Mouse (Mus musculus) megakaryocyte progenitor cell, adult 5-6 weeks (primary cell): ENCODE data around the gene Ilf2. TPM values are rescaled to one million over a fixed set of nuclear protein-coding genes. Genes with fewer than 3 reads are reported as not detected.

ENCODE experiments used
- total RNA-seq, 2 experiments: library from RNA; stranded (forward) in 1 of 2; stranded (reverse) in 1 of 2; fragments of 157-497, 149-512 nt in 1 of 2; fragments of 200-1000 nt in 1 of 2; gene quantifications; 2 replicates each; pipeline versions ENCODE4 v1.2.3 to v1.2.4; 2015 to 2017

The Ilf2 gene
- total RNA-seq, 2 experiments from 2014 or later = 120 to 204 TPM

Other genes with a start within 250 kb of the Ilf2 start
- gene Jtb, start 244.5 kb upstream of the Ilf2 start, total RNA-seq (2015) = 91.6 and 102 TPM in 2 replicates
- 43.1 and 48.6 TPM in 2 replicates for gene Jtb, start 244.5 kb upstream of the Ilf2 start, total RNA-seq (2017)
- 0.39 TPM in 1 of 2 replicates, not detected in the other for gene Creb3l4, start 232.6 kb upstream of the Ilf2 start, total RNA-seq (2015)
- not detected in 2 replicates for gene Creb3l4, start 232.6 kb upstream of the Ilf2 start, total RNA-seq (2017)
- gene Slc39a1, start 228.0 kb upstream of the Ilf2 start, total RNA-seq (2015) = 15.6 and 19.5 TPM in 2 replicates
- 31.4 and 41.2 TPM in 2 replicates for gene Slc39a1, start 228.0 kb upstream of the Ilf2 start, total RNA-seq (2017)
- gene Crtc2, start 222.0 kb upstream of the Ilf2 start, total RNA-seq (2015) = 30.9 and 32.5 TPM in 2 replicates
- 10.2 and 18.2 TPM in 2 replicates for gene Crtc2, start 222.0 kb upstream of the Ilf2 start, total RNA-seq (2017)
- gene Dennd4b, start 210.9 kb upstream of the Ilf2 start, total RNA-seq (2015) = 16.5 and 21.9 TPM in 2 replicates
- 8.9 and 10.4 TPM in 2 replicates for gene Dennd4b, start 210.9 kb upstream of the Ilf2 start, total RNA-seq (2017)
- 87.0 and 96.0 TPM in 2 replicates for gene Gatad2b, start 182.9 kb upstream of the Ilf2 start, total RNA-seq (2015)
- 17.7 and 22.7 TPM in 2 replicates for gene Gatad2b, start 182.9 kb upstream of the Ilf2 start, total RNA-seq (2017)
- gene Slc27a3, start 86.2 kb upstream of the Ilf2 start, total RNA-seq (2015) = 0.17 and 0.32 TPM in 2 replicates
- gene Slc27a3, start 86.2 kb upstream of the Ilf2 start, total RNA-seq (2017) = 0.27 and 0.83 TPM in 2 replicates
- 17.5 and 20.2 TPM in 2 replicates for gene Ints3, start 42.5 kb upstream of the Ilf2 start, total RNA-seq (2015)
- gene Ints3, start 42.5 kb upstream of the Ilf2 start, total RNA-seq (2017) = 21.6 and 24.7 TPM in 2 replicates
- not detected in 2 replicates for gene Npr1, start 10.3 kb upstream of the Ilf2 start, total RNA-seq (2015)
- gene Npr1, start 10.3 kb upstream of the Ilf2 start, total RNA-seq (2017) = not detected in 2 replicates
- gene Snapin, start 14.9 kb downstream of the Ilf2 start, total RNA-seq (2015) = 41.2 and 42.1 TPM in 2 replicates
- 32.3 and 45.0 TPM in 2 replicates for gene Snapin, start 14.9 kb downstream of the Ilf2 start, total RNA-seq (2017)
- 112 and 119 TPM in 2 replicates for gene Chtop, start 33.4 kb downstream of the Ilf2 start, total RNA-seq (2015)
- 96.0 and 114 TPM in 2 replicates for gene Chtop, start 33.4 kb downstream of the Ilf2 start, total RNA-seq (2017)
- gene S100a1, start 38.3 kb downstream of the Ilf2 start, total RNA-seq (2015) = 123 and 145 TPM in 2 replicates
- gene S100a1, start 38.3 kb downstream of the Ilf2 start, total RNA-seq (2017) = 121 and 131 TPM in 2 replicates
- gene S100a13, start 38.3 kb downstream of the Ilf2 start, total RNA-seq (2015) = 49.3 and 59.5 TPM in 2 replicates
- gene S100a13, start 38.3 kb downstream of the Ilf2 start, total RNA-seq (2017) = 84.2 and 96.0 TPM in 2 replicates
- not detected in 2 replicates for gene S100a14, start 50.7 kb downstream of the Ilf2 start, total RNA-seq (2015)
- gene S100a14, start 50.7 kb downstream of the Ilf2 start, total RNA-seq (2017) = 0.33 TPM in 1 of 2 replicates, not detected in the other
- gene S100a16, start 61.1 kb downstream of the Ilf2 start, total RNA-seq (2015) = 1.0 TPM in 1 of 2 replicates, not detected in the other
- not detected in 2 replicates for gene S100a16, start 61.1 kb downstream of the Ilf2 start, total RNA-seq (2017)
- gene S100a3, start 84.5 kb downstream of the Ilf2 start, total RNA-seq (2015) = not detected in 2 replicates
- gene S100a3, start 84.5 kb downstream of the Ilf2 start, total RNA-seq (2017) = not detected in 2 replicates
- gene S100a2, start 114.1 kb downstream of the Ilf2 start, total RNA-seq (2015) = not detected in 2 replicates
- gene S100a2, start 114.1 kb downstream of the Ilf2 start, total RNA-seq (2017) = not detected in 2 replicates
- not detected in 2 replicates for gene Gm42674, start 125.8 kb downstream of the Ilf2 start, total RNA-seq (2015)
- not detected in 2 replicates for gene Gm42674, start 125.8 kb downstream of the Ilf2 start, total RNA-seq (2017)
- 31.5 and 39.6 TPM in 2 replicates for gene S100a4, start 127.6 kb downstream of the Ilf2 start, total RNA-seq (2015)
- gene S100a4, start 127.6 kb downstream of the Ilf2 start, total RNA-seq (2017) = 19.4 and 53.6 TPM in 2 replicates
- gene S100a5, start 132.4 kb downstream of the Ilf2 start, total RNA-seq (2015) = not detected in 2 replicates
- not detected in 2 replicates for gene S100a5, start 132.4 kb downstream of the Ilf2 start, total RNA-seq (2017)
- 31.2 and 57.3 TPM in 2 replicates for gene S100a6, start 136.8 kb downstream of the Ilf2 start, total RNA-seq (2015)
- gene S100a6, start 136.8 kb downstream of the Ilf2 start, total RNA-seq (2017) = 10.7 and 21.3 TPM in 2 replicates
- not detected in 2 replicates for gene S100a7a, start 177.9 kb downstream of the Ilf2 start, total RNA-seq (2015)
- not detected in 2 replicates for gene S100a7a, start 177.9 kb downstream of the Ilf2 start, total RNA-seq (2017)
- gene S100a8, start 192.9 kb downstream of the Ilf2 start, total RNA-seq (2015) = 2,361 and 4,241 TPM in 2 replicates
- 1,918 and 3,820 TPM in 2 replicates for gene S100a8, start 192.9 kb downstream of the Ilf2 start, total RNA-seq (2017)
- 2,769 and 4,892 TPM in 2 replicates for gene S100a9, start 219.6 kb downstream of the Ilf2 start, total RNA-seq (2015)
- gene S100a9, start 219.6 kb downstream of the Ilf2 start, total RNA-seq (2017) = 952 and 2,018 TPM in 2 replicates